Comparison of ENCODE assay signal across 17 mouse cellular contexts in the genomic region with DNA sequence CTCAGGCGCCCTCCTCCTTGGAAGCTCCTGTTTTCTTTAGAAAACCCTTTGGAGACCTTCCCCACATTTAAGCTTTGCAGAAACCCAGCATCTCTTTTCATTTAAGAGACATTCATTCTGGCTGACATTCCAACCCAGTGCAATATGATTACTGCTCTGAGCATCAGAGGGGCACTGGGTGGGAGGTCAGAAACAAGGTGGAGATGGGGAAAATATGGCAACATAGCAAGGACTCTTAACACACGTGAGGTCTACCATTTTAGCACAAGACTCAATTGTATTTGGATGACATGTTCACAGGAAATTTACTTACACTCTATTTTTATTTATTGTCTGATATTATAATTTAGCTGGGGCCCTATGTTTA.
DNase-seq lines count a peak whose midpoint lies in the region; ATAC-seq lines count a peak whose summit lies in the region.
"Had no signal": no experiment of that assay in that cellular context is flagged by ENCODE, and none has a peak within 500 bp of the region (broad histone marks: within the 10 kb centered on the region; RNA-seq: fewer than 3 reads in every experiment).

No protein-coding gene starts in this region.

- peaks cover 16% of the 10 kb centered on the region for H3K4me1 ChIP-seq in kidney, embryonic 16.5 days (ENCODE audit: insufficient read depth, low read length)
- H3K4me1 ChIP-seq in embryonic facial prominence, embryonic 10.5 days = peaks cover 37% of the 10 kb centered on the region
- H3K4me1 ChIP-seq in embryonic facial prominence, embryonic 11.5 days (ENCODE audit: control insufficient read depth, insufficient read depth, low read length) = no peaks in the 10 kb centered on the region
- H3K4me1 ChIP-seq in stomach, embryonic 15.5 days = no peaks in the 10 kb centered on the region; the same call in 1 of the 2 replicates
- H3K4me1 ChIP-seq: intestine, embryonic 15.5 days had no signal

- no peak overlapping the region for H3K4me3 ChIP-seq in kidney, embryonic 16.5 days (ENCODE audit: low read length)
- no peak overlapping the region for H3K4me3 ChIP-seq in embryonic facial prominence, embryonic 10.5 days
- no peak overlapping the region for H3K4me3 ChIP-seq in embryonic facial prominence, embryonic 11.5 days (ENCODE audit: low read depth, low read length)
- H3K4me3 ChIP-seq in stomach, embryonic 15.5 days (replicated peaks) = no peak overlapping the region
- H3K4me3 ChIP-seq: gastrocnemius, adult 2 months; heart, embryonic 12.5 days; hindbrain, embryonic 10.5 days; intestine, embryonic 15.5 days had no signal

- ATAC-seq in kidney, embryonic 16.5 days (ENCODE audit: low FRiP score, low TSS enrichment) = no peak
- 0 out of 2 replicates have a peak, but pooled peaks have one; percentile 67 for ATAC-seq in embryonic facial prominence, embryonic 11.5 days (replicated peaks; ENCODE audit: insufficient number of reproducible peaks, low FRiP score, low TSS enrichment, low read depth)
- no peak for ATAC-seq in stomach, embryonic 15.5 days (ENCODE audit: insufficient read depth, low FRiP score, low read depth)
- no peak for ATAC-seq in cerebellum, adult (ENCODE audit: insufficient number of reproducible peaks, low FRiP score, low TSS enrichment)
- ATAC-seq: intestine, embryonic 15.5 days had no signal

- no peak overlapping the region for H3K9ac ChIP-seq in kidney, embryonic 16.5 days (replicated peaks; ENCODE audit: low read length)
- H3K9ac ChIP-seq in embryonic facial prominence, embryonic 11.5 days (replicated peaks; ENCODE audit: low read length) = no peak overlapping the region
- no peak overlapping the region for H3K9ac ChIP-seq in stomach, embryonic 15.5 days
- H3K9ac ChIP-seq: heart, embryonic 12.5 days; hindbrain, embryonic 14.5 days; intestine, embryonic 15.5 days had no signal

- no peaks in the 10 kb centered on the region for H3K27me3 ChIP-seq in kidney, embryonic 16.5 days (ENCODE audit: insufficient read depth, low read length)
- no peaks in the 10 kb centered on the region for H3K27me3 ChIP-seq in embryonic facial prominence, embryonic 10.5 days (replicated peaks; ENCODE audit: low read depth, poor library complexity, severe bottlenecking)
- H3K27me3 ChIP-seq in embryonic facial prominence, embryonic 11.5 days (ENCODE audit: control insufficient read depth, insufficient read depth, low read length) = no peaks in the 10 kb centered on the region
- H3K27me3 ChIP-seq in stomach, embryonic 15.5 days (replicated peaks) = no peaks in the 10 kb centered on the region
- H3K27me3 ChIP-seq: heart, embryonic 12.5 days; intestine, embryonic 15.5 days had no signal

- DNase-seq in kidney, adult 8-10 months = no peak
- DNase-seq in embryonic facial prominence, embryonic 10.5 days (ENCODE audit: low spot score) = peak; percentile 51
- no peak for DNase-seq in embryonic facial prominence, embryonic 11.5 days (ENCODE audit: low spot score)
- no peak for DNase-seq in testis, postnatal 10 days (ENCODE audit: low spot score)
- DNase-seq: adrenal gland, postnatal 10 days; cerebellum, adult 11-12 months; cerebellum, adult 9-10 months; cerebellum, postnatal 36 days; gastrocnemius, adult 2 months; gastrocnemius, postnatal 25 days had no signal

- no peaks in the 10 kb centered on the region for H3K9me3 ChIP-seq in kidney, embryonic 16.5 days (ENCODE audit: low read length)
- no peaks in the 10 kb centered on the region for H3K9me3 ChIP-seq in embryonic facial prominence, embryonic 10.5 days
- H3K9me3 ChIP-seq in embryonic facial prominence, embryonic 11.5 days (replicated peaks; ENCODE audit: control insufficient read depth, low read length) = no peaks in the 10 kb centered on the region
- H3K9me3 ChIP-seq in stomach, embryonic 15.5 days = no peaks in the 10 kb centered on the region
- H3K9me3 ChIP-seq: heart, embryonic 12.5 days; hindbrain, embryonic 10.5 days; intestine, embryonic 15.5 days had no signal

- WGBS in kidney, embryonic 16.5 days = 63% methylated on average over 2 of the region's 2 CpGs
- WGBS in embryonic facial prominence, embryonic 10.5 days = 8% methylated on average over 2 of the region's 2 CpGs
- WGBS in embryonic facial prominence, embryonic 11.5 days = 14% methylated on average over 2 of the region's 2 CpGs
- WGBS in stomach, embryonic 15.5 days = 72% methylated on average over 2 of the region's 2 CpGs

- no peak overlapping the region for H3K4me2 ChIP-seq in kidney, embryonic 16.5 days (replicated peaks; ENCODE audit: low read depth, low read length)
- no peak overlapping the region for H3K4me2 ChIP-seq in embryonic facial prominence, embryonic 11.5 days (ENCODE audit: low read depth, low read length)
- no peak overlapping the region for H3K4me2 ChIP-seq in stomach, embryonic 15.5 days
- H3K4me2 ChIP-seq: heart, embryonic 12.5 days; hindbrain, embryonic 14.5 days; intestine, embryonic 15.5 days had no signal

- no peaks in the 10 kb centered on the region for H3K36me3 ChIP-seq in kidney, embryonic 16.5 days (ENCODE audit: insufficient read depth, low read length)
- no peaks in the 10 kb centered on the region for H3K36me3 ChIP-seq in embryonic facial prominence, embryonic 10.5 days (replicated peaks)
- no peaks in the 10 kb centered on the region for H3K36me3 ChIP-seq in embryonic facial prominence, embryonic 11.5 days (replicated peaks; ENCODE audit: control insufficient read depth, insufficient read depth, low read depth, low read length)
- H3K36me3 ChIP-seq in stomach, embryonic 15.5 days = no peaks in the 10 kb centered on the region
- H3K36me3 ChIP-seq: heart, embryonic 12.5 days; hindbrain, embryonic 10.5 days; intestine, embryonic 15.5 days had no signal

- H3K27ac ChIP-seq in kidney, embryonic 16.5 days (ENCODE audit: low read length) = 0 out of 2 replicates have a peak overlapping the region, but pooled peaks have one; percentile 6
- peak overlapping the region; percentile 78; the same call in 1 of the 2 replicates for H3K27ac ChIP-seq in embryonic facial prominence, embryonic 10.5 days (replicated peaks)
- 0 out of 2 replicates have a peak overlapping the region, but pooled peaks have one; percentile 10 for H3K27ac ChIP-seq in embryonic facial prominence, embryonic 11.5 days (replicated peaks; ENCODE audit: low read depth, low read length)
- H3K27ac ChIP-seq in stomach, embryonic 15.5 days = peak overlapping the region; percentile 42; the same call in 1 of the 2 replicates
- H3K27ac ChIP-seq: gastrocnemius, adult 2 months; hindbrain, embryonic 14.5 days; intestine, embryonic 15.5 days had no signal

Comparison
In these comparisons a context has a peak if more than half of its experiments do, and no peak if none do; other contexts are left out.
1. H3K27ac ChIP-seq: peak in every context shown above with its lines; median percentile 78 in embryonic facial prominence, embryonic 10.5 days; 42 in stomach, embryonic 15.5 days; 10 in embryonic facial prominence, embryonic 11.5 days; 6 in kidney, embryonic 16.5 days.